Mouse (Mus musculus) heart, embryonic 11.5 days (tissue): ENCODE measurements at regions not wholly inside any gene's neighbourhood (a gene's known extent, or its start where the extent isn't known, plus 50 kb on each side); places are given as distances from the start of the nearest gene placed in this dataset.

Experiments
- ATAC-seq: fragments of 200-750 bp; cut with Nextera tagmentation; replicated peaks from 2 replicates; pipeline ENCODE4 v1.8.0; 2017; ENCODE audit warnings: moderate library complexity; ENCODE audit not compliant: insufficient number of reproducible peaks, low FRiP score, low TSS enrichment
- H3K27ac ChIP-seq: fragments of 300-500 bp; sonication (generic); 2 replicates; pipeline ENCODE4 v1.5.1; 2014; ENCODE audit warnings: mild to moderate bottlenecking, low read depth, low read length
- H3K27me3 ChIP-seq: fragments of 300-500 bp; sonication (generic); 2 replicates; pipeline ENCODE4 v1.6.1; 2014; ENCODE audit warnings: mild to moderate bottlenecking, low read length, mixed read lengths; ENCODE audit not compliant: control insufficient read depth, insufficient read depth
- H3K36me3 ChIP-seq: fragments of 300-500 bp; sonication (generic); 2 replicates; pipeline ENCODE4 v1.6.1; 2014; ENCODE audit warnings: mild to moderate bottlenecking, low read length, moderate library complexity, mixed read lengths; ENCODE audit not compliant: control insufficient read depth, insufficient read depth
- H3K4me1 ChIP-seq: fragments of 300-500 bp; sonication (generic); 2 replicates; pipeline ENCODE4 v1.6.1; 2014; ENCODE audit warnings: low read length; ENCODE audit not compliant: control insufficient read depth, insufficient read depth
- H3K4me2 ChIP-seq: fragments of 300-500 bp; sonication (generic); 2 replicates; pipeline ENCODE4 v1.6.1; 2014; ENCODE audit warnings: mild to moderate bottlenecking, moderate library complexity
- H3K4me3 ChIP-seq: fragments of 300-500 bp; sonication (generic); 2 replicates; pipeline ENCODE4 v1.5.1; 2014; ENCODE audit warnings: low read depth, low read length
- H3K9ac ChIP-seq: fragments of 300-500 bp; sonication (generic); 2 replicates; pipeline ENCODE4 v1.6.1; 2014; ENCODE audit warnings: mild to moderate bottlenecking, low read depth, low read length, moderate library complexity
- H3K9me3 ChIP-seq: fragments of 300-500 bp; sonication (generic); replicated peaks from 2 replicates; pipeline ENCODE4 v1.6.1; 2016; ENCODE audit warnings: low read length; ENCODE audit not compliant: control insufficient read depth
- WGBS: fragments of 180-500 bp; shearing (Covaris S2); extraction: QIAGEN DNeasy Blood & Tissue Kit; methylation state at CpG from one replicate; pipeline ENCODE4 v1.1.7; 2014; ENCODE audit not compliant: insufficient replicate concordance; 5-methylcytosine and 5-hydroxymethylcytosine counted together

DNA sequence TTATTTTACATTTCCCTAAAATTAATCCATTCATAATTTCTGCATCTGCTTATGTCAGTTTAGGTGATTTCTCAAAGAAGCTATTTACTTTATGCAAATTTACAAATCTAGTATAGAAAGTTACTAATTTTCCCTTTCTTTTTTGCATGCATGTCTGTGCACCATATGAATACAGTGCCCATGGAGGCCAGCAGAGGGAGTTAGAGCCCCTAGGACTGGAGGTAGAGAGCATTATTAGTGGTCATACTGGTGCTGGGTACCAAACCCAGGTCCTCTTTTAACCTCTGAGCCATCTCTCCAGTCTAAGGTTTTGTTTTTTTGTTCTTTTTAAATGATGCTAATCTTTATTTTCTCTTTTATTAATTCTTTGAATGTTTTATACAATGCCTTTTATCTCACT lies 184.9 kb upstream of the Wscd1 start:
- H3K4me2 ChIP-seq = no peak overlapping the region
- ATAC-seq = no peak
- no peak overlapping the region for H3K4me3 ChIP-seq
- H3K36me3 ChIP-seq = no peaks in the 10 kb centered on the region
- no peaks in the 10 kb centered on the region for H3K27me3 ChIP-seq
- H3K9ac ChIP-seq = no peak overlapping the region
- H3K4me1 ChIP-seq = no peaks in the 10 kb centered on the region
- H3K27ac ChIP-seq = no peak overlapping the region
- H3K9me3 ChIP-seq = no peaks in the 10 kb centered on the region; the same call in 1 of the 2 replicates

DNA sequence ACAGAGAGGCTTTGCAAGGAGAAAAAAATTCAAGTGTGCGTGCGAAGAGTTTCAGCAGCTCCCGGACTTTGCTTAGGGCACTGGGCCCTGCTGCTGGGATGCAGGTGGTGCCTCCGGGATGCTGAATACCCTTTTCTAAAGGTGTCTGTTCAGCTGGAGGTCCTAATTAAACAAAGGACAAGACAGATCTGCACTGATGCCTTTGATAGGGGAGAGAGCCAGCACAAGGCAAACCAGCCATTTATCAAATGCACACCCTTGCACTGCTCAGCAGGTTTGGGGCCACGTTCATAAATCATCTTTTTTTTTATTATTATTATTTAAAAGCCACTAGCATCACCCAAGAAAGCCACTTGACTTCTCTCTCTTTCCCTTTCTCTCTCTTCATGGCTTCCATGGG lies 172.9 kb upstream of the Wscd1 start:
- 81% methylated on average over 5 of the region's 5 CpGs for WGBS
- no peak overlapping the region for H3K9ac ChIP-seq
- H3K4me2 ChIP-seq = no peak overlapping the region
- H3K4me3 ChIP-seq = no peak overlapping the region
- no peaks in the 10 kb centered on the region for H3K4me1 ChIP-seq
- ATAC-seq = no peak
- H3K27me3 ChIP-seq = no peaks in the 10 kb centered on the region
- no peaks in the 10 kb centered on the region for H3K9me3 ChIP-seq
- H3K27ac ChIP-seq = no peak overlapping the region
- H3K36me3 ChIP-seq = no peaks in the 10 kb centered on the region

DNA sequence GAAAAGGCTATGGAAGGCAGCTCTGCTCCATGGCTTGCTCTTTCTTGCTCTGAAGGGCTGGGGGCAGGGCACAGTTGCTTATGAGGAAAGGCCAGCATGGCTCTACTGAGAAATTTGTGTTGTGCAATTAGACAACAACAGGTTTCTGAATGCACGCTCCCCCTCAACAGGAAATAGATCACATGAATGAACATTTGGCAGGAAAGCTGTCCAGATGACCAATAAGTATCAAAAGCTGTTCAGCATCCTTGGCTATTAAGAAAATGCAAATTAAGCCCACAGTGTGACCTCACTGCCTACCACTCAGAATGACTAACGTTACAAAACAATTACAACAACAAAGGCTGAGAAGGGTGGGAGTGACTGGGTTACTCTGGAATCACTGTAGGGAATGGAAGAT lies 167.9 kb upstream of the Wscd1 start:
- no peaks in the 10 kb centered on the region for H3K4me1 ChIP-seq
- no peak overlapping the region for H3K4me2 ChIP-seq
- H3K27me3 ChIP-seq = no peaks in the 10 kb centered on the region
- H3K4me3 ChIP-seq = no peak overlapping the region
- ATAC-seq = no peak
- no peak overlapping the region for H3K9ac ChIP-seq
- H3K36me3 ChIP-seq = no peaks in the 10 kb centered on the region
- H3K27ac ChIP-seq = no peak overlapping the region
- no peaks in the 10 kb centered on the region for H3K9me3 ChIP-seq
- 68% methylated on average over 2 of the region's 2 CpGs for WGBS

DNA sequence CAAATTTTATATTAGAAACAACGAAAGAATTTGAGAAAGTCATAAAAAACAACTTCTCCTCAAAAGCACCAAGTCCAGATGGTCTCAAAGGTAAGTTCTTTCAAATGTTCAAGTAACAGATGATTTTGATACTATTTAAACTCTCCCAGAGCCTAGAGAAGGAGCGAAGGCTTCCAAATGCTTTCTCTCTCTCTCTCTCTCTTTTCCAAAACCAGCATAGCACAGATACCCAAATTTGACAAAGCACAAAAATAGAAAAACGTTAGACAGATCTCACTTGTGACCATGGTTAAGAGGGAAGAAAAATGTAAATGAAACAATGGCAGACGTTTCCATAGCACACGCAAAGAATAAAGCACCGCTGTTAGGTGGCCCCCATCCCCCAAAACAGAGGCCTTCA lies 158.7 kb upstream of the Wscd1 start:
- no peak overlapping the region for H3K9ac ChIP-seq
- WGBS = 81% methylated on average over 6 of the region's 6 CpGs
- H3K36me3 ChIP-seq = no peaks in the 10 kb centered on the region
- no peaks in the 10 kb centered on the region for H3K27me3 ChIP-seq
- H3K4me3 ChIP-seq = no peak overlapping the region
- no peaks in the 10 kb centered on the region for H3K9me3 ChIP-seq
- no peaks in the 10 kb centered on the region for H3K4me1 ChIP-seq
- ATAC-seq = no peak
- H3K4me2 ChIP-seq = no peak overlapping the region
- H3K27ac ChIP-seq = no peak overlapping the region

DNA sequence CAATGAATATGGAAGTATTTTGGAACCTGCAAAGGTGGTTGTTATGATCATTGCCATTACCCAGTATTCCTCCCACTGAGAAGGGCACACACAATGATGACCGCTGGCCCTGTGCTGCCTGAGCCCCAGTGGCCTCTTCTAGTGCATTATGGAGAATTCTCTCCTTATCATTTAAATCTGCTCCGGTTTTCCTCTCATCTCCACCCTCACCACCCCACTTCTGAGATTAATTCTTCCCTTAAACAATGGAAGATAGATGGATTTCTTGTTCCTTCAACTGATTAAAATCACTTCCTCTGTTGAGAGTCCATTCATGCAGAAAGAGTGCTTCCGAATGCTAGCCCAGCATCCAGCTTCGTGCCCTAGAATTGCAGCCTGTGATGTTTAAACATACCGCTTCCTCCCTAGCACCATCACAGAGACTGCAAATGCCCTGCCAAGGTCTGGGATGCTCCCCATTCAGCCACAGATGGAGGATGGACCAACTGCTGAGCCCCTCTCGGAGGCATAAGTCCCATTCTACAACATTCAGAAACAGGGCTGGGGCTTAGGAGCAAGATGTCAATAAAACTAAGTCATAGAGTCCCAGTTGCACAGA lies 155.4 kb upstream of the Wscd1 start:
- no peak overlapping the region for H3K27ac ChIP-seq
- no peaks in the 10 kb centered on the region for H3K27me3 ChIP-seq
- 73% methylated on average over 6 of the region's 6 CpGs for WGBS
- H3K9me3 ChIP-seq = no peaks in the 10 kb centered on the region
- H3K4me3 ChIP-seq = no peak overlapping the region
- no peaks in the 10 kb centered on the region for H3K4me1 ChIP-seq
- no peak for ATAC-seq
- H3K4me2 ChIP-seq = no peak overlapping the region
- H3K9ac ChIP-seq = no peak overlapping the region
- no peaks in the 10 kb centered on the region for H3K36me3 ChIP-seq

DNA sequence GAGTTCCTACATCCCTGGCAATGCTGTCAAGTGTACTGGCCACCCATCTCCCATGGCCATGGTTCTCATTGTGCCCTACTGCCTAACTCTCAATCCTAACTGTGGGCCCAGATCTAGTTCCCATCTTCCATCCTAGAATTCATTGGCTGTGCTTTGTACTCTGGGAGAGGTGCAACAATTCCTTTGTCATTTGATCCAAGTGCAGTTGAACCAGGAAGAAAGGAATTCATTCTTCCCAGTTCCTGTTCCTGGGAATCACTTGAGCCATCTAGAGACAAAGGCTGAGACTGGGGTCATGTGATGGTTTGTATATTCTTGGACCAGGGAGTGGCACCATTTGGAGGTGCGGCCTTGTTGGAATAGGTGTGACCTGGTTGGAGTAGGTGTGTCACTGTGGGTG lies 152.0 kb upstream of the Wscd1 start:
- no peaks in the 10 kb centered on the region for H3K27me3 ChIP-seq
- H3K9me3 ChIP-seq = no peaks in the 10 kb centered on the region
- no peak overlapping the region for H3K27ac ChIP-seq
- no peaks in the 10 kb centered on the region for H3K4me1 ChIP-seq
- no peak overlapping the region for H3K9ac ChIP-seq
- ATAC-seq = no peak
- no peaks in the 10 kb centered on the region for H3K36me3 ChIP-seq
- no peak overlapping the region for H3K4me3 ChIP-seq
- H3K4me2 ChIP-seq = no peak overlapping the region
- 74% methylated on average over 1 of the region's 1 CpGs for WGBS

DNA sequence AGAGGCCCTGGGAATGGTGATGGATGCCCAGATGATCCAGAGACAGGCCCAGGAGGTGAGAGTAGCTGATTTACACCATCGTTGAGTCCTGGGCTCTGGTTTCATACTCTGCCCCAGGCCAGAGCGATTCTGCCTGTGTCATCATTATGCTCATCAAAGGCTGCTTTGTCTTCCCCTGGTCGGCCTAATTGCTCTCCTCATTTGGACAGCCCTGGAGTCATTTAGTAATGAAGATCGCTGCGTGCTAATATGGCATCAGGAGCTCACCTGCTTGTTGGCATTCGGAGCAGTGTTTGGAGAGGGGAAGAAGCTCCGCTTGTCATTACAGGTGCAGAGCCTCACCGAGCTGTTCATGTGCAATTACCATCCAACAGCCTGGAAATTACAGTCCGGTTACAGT lies 138.9 kb upstream of the Wscd1 start:
- Histone ChIP-seq H3K36me3 (no peaks in the 10 kb centered on the region), H3K4me2 (no peak overlapping the region), H3K4me3 (no peak overlapping the region), H3K27ac (no peak overlapping the region), H3K9me3 (no peaks in the 10 kb centered on the region), H3K4me1 (no peaks in the 10 kb centered on the region), H3K27me3 (no peaks in the 10 kb centered on the region), H3K9ac (no peak overlapping the region)
- ATAC-seq = no peak
- 81% methylated on average over 9 of the region's 9 CpGs for WGBS

DNA sequence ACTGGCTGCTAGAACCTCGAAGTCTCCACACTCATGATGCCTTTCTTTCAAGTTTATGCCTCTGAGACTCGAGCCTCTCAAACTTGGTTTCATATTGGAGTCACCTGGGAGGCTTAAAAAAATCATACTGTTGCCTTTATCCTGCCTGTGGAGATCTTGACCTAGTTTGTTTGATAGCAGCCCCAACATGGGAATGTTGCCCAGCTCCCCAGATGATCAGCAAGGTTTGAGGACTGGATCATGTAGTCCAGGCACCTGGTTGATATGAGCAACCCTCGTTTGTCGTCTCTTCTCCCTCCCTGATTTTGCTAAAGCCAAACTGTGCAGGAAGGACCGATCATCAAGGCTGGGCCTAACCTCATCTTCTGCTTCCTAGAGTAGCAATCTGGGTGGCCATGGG lies 134.2 kb upstream of the Wscd1 start:
- ATAC-seq = no peak
- Histone ChIP-seq H3K4me2 (no peak overlapping the region), H3K9me3 (no peaks in the 10 kb centered on the region), H3K36me3 (no peaks in the 10 kb centered on the region), H3K4me1 (no peaks in the 10 kb centered on the region), H3K27ac (no peak overlapping the region), H3K27me3 (no peaks in the 10 kb centered on the region), H3K4me3 (no peak overlapping the region), H3K9ac (no peak overlapping the region)
- WGBS = 74% methylated on average over 5 of the region's 5 CpGs

DNA sequence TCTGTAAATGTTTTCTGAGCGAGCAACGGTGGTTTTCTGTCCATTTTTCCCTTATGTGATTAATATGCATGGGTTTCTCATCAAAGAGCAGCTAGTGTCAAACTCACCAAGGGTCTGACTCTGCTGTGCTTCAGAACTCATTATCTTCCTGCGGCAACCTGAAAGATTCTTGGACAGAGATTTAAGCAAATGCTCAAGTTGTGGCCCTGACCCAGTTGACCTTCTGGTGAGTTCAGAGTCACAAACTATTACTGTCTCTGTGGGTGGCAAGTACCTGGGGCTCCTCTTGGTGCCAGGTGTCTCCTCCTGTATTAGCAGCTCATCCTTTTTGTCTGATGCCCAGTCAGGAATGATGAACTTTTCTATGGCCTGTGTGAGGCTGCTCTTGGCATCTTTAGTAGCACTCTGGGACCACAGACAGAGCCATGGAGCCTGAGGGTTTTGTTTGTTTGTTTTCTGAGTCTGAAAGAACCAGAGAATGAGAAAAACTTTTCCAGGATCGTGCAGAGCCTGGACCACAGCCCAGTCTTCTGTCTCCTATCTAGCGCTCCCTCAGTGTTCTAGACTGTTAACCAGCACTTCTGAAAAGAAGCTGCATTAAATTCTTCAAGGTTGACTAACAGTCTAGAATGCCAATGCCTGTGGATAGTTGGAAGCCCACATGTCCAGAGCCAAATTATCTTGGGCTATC lies 124.1 kb upstream of the Wscd1 start:
- Histone ChIP-seq H3K4me2 (no peak overlapping the region), H3K27ac (no peak overlapping the region), H3K4me1 (no peaks in the 10 kb centered on the region), H3K9ac (no peak overlapping the region), H3K36me3 (no peaks in the 10 kb centered on the region), H3K9me3 (no peaks in the 10 kb centered on the region), H3K27me3 (no peaks in the 10 kb centered on the region), H3K4me3 (no peak overlapping the region)
- no peak for ATAC-seq
- 70% methylated on average over 5 of the region's 5 CpGs for WGBS
